Mouse (Mus musculus) myocyte (in vitro differentiated cells): ENCODE data around the gene Stambpl1. TPM values are rescaled to one million over a fixed set of nuclear protein-coding genes. Genes with fewer than 3 reads are reported as not detected.

Experiments
- H3K27me3 ChIP-seq: one replicate; pipeline ENCODE4 v1.6.1; 2011; ENCODE audit not compliant: control insufficient read depth, insufficient read depth, insufficient read length
- H3K36me3 ChIP-seq: one replicate; pipeline ENCODE4 v1.6.1; 2011; ENCODE audit not compliant: control insufficient read depth, insufficient read depth
- H3K4me2 ChIP-seq: one replicate; pipeline ENCODE4 v1.6.1; 2011; ENCODE audit warnings: low read depth, control low read depth
- H3K4me3 ChIP-seq: one replicate; pipeline ENCODE4 v1.5.1; 2011; ENCODE audit warnings: mild to moderate bottlenecking, control low read depth, moderate library complexity
- H3K79me2 ChIP-seq: one replicate; pipeline ENCODE4 v1.6.1; 2011; ENCODE audit not compliant: control insufficient read depth, insufficient read depth
- H3ac ChIP-seq: one replicate; pipeline ENCODE4 v1.6.1; 2011; ENCODE audit not compliant: control insufficient read depth, insufficient read length
- CEBPB ChIP-seq: IDR thresholded peaks from 2 replicates; pipeline ENCODE4 v1.6.1; 2011; ENCODE audit warnings: mild to moderate bottlenecking, moderate library complexity; ENCODE audit not compliant: poor library complexity, insufficient read depth, severe bottlenecking
- E2F4 ChIP-seq: IDR thresholded peaks from one replicate; pipeline ENCODE4 v1.6.1; 2011; ENCODE audit warnings: mild to moderate bottlenecking, control low read depth, moderate library complexity; ENCODE audit not compliant: insufficient read depth
- MAX ChIP-seq: IDR thresholded peaks from one replicate; pipeline ENCODE4 v1.6.1; 2011; ENCODE audit warnings: low read depth, mild to moderate bottlenecking, control low read depth
- MYOD1 ChIP-seq, 3 experiments: IDR thresholded peaks; one replicate each; pipeline ENCODE4 v1.6.1; 2011; ENCODE audit warnings: control low read depth in 2 of 3, low read depth in 2 of 3, mild to moderate bottlenecking in 2 of 3, moderate library complexity in 1 of 3; ENCODE audit not compliant: insufficient read length in 2 of 3, control insufficient read depth in 1 of 3
- MYOG ChIP-seq, 3 experiments: IDR thresholded peaks; one replicate each; pipeline ENCODE4 v1.6.1; 2011; ENCODE audit warnings: control low read depth in 2 of 3, low read depth in 2 of 3, mild to moderate bottlenecking in 2 of 3; ENCODE audit not compliant: insufficient read length in 2 of 3, control insufficient read depth in 1 of 3, insufficient read depth in 1 of 3
- POLR2A ChIP-seq: IDR thresholded peaks from one replicate; pipeline ENCODE4 v1.6.1; 2011; ENCODE audit warnings: low read depth, mild to moderate bottlenecking, control low read depth, moderate library complexity; ENCODE audit not compliant: insufficient read length
- POLR2AphosphoS2 ChIP-seq: IDR thresholded peaks from one replicate; pipeline ENCODE4 v1.6.1; 2011; ENCODE audit warnings: low read depth, control low read depth; ENCODE audit not compliant: insufficient read length
- REST ChIP-seq: IDR thresholded peaks from one replicate; pipeline ENCODE4 v1.6.1; 2011; ENCODE audit warnings: mild to moderate bottlenecking, control low read depth, moderate library complexity; ENCODE audit not compliant: insufficient read depth, insufficient read length
- SRF ChIP-seq: IDR thresholded peaks from one replicate; pipeline ENCODE4 v1.6.1; 2011; ENCODE audit warnings: low read depth; ENCODE audit not compliant: control insufficient read depth, insufficient read length
- TCF12 ChIP-seq: IDR thresholded peaks from one replicate; pipeline ENCODE4 v1.6.1; 2011; ENCODE audit warnings: mild to moderate bottlenecking, control low read depth; ENCODE audit not compliant: poor library complexity, insufficient read depth, severe bottlenecking
- TCF3 ChIP-seq: IDR thresholded peaks from one replicate; pipeline ENCODE4 v1.6.1; 2011; ENCODE audit warnings: low read depth, control low read depth; ENCODE audit not compliant: insufficient read length
- USF1 ChIP-seq: IDR thresholded peaks from one replicate; pipeline ENCODE4 v1.6.1; 2011; ENCODE audit warnings: low read depth, mild to moderate bottlenecking, control low read depth, moderate library complexity
- polyA plus RNA-seq: library from polyadenylated mRNA; unstranded; fragments of >200 nt; fragmentation: generic; extraction: Trizol; gene quantifications from one replicate; pipeline ENCODE4 v1.2.1, GENCODE M21; 2012; ENCODE audit warnings: missing spikeins

The Stambpl1 gene
- polyA plus RNA-seq, 1 experiment = 26.9 TPM

GRCm38 (mm10) chr19:34182490-34182889, 9.5 kb upstream of the Stambpl1 start:
- Histone ChIP-seq H3K27me3 (no peaks in the 10 kb centered on the region), H3K36me3 (no peaks in the 10 kb centered on the region), H3ac (no peak overlapping the region), H3K79me2 (no peaks in the 10 kb centered on the region), H3K4me2 (no peak overlapping the region), H3K4me3 (no peak overlapping the region)
- no peak for TF ChIP-seq USF1
- no peak for TF ChIP-seq POLR2A
- no peak for TF ChIP-seq TCF12
- TF ChIP-seq MYOD1 (IDR thresholded peaks at IDR 0.05; ENCODE audit: control insufficient read depth in 1 of 3, insufficient read length in 2 of 3, low read depth in 2 of 3) = no peak
- TF ChIP-seq MAX = no peak
- no peak for TF ChIP-seq CEBPB
- no peak for TF ChIP-seq POLR2AphosphoS2
- TF ChIP-seq REST = no peak
- TF ChIP-seq E2F4 = no peak
- TF ChIP-seq MYOG (IDR thresholded peaks at IDR 0.05; ENCODE audit: control insufficient read depth in 1 of 3, insufficient read depth in 1 of 3, insufficient read length in 2 of 3, low read depth in 2 of 3) = no peak
- no peak for TF ChIP-seq SRF
- TF ChIP-seq TCF3 = no peak

- H3K36me3 ChIP-seq = no peaks in the 10 kb centered on the region
- no peak overlapping the region for H3K4me3 ChIP-seq
- H3K4me2 ChIP-seq = no peak overlapping the region
- TF ChIP-seq MYOD1 (IDR thresholded peaks at IDR 0.05; ENCODE audit: control insufficient read depth in 1 of 3, insufficient read length in 2 of 3, low read depth in 2 of 3) (no peak), USF1 (no peak), TCF3 (no peak), E2F4 (no peak), CEBPB (no peak), REST (no peak), TCF12 (no peak), POLR2A (no peak), MAX (no peak), SRF (no peak), POLR2AphosphoS2 (no peak), MYOG (IDR thresholded peaks at IDR 0.05; ENCODE audit: control insufficient read depth in 1 of 3, insufficient read depth in 1 of 3, insufficient read length in 2 of 3, low read depth in 2 of 3) (no peak)
- no peak overlapping the region for H3ac ChIP-seq
- no peaks in the 10 kb centered on the region for H3K79me2 ChIP-seq
- H3K27me3 ChIP-seq = no peaks in the 10 kb centered on the region
These were observed 5.2 kb upstream of the Stambpl1 start for GRCm38 (mm10) chr19:34186845-34187244.

- TF ChIP-seq TCF3 (no peak), MYOD1 (IDR thresholded peaks at IDR 0.05; ENCODE audit: control insufficient read depth in 1 of 3, insufficient read length in 2 of 3, low read depth in 2 of 3) (no peak), USF1 (no peak), POLR2A (no peak), MAX (no peak), REST (no peak), TCF12 (no peak), E2F4 (no peak), MYOG (IDR thresholded peaks at IDR 0.05; ENCODE audit: control insufficient read depth in 1 of 3, insufficient read depth in 1 of 3, insufficient read length in 2 of 3, low read depth in 2 of 3) (no peak), CEBPB (no peak), POLR2AphosphoS2 (no peak)
- Histone ChIP-seq H3K36me3 (no peaks in the 10 kb centered on the region), H3K79me2 (peaks cover 40% of the 10 kb centered on the region), H3K27me3 (no peaks in the 10 kb centered on the region), H3K4me3 (peak overlapping the region; percentile 94), H3K4me2 (peak overlapping the region; percentile 97), H3ac (no peak overlapping the region)
These were observed 403 bp upstream of the Stambpl1 start for GRCm38 (mm10) chr19:34191645-34192007.

GRCm38 (mm10) chr19:34193149-34193548, 1.1 kb downstream of the Stambpl1 start:
- no peak for TF ChIP-seq POLR2AphosphoS2
- TF ChIP-seq MYOD1 (IDR thresholded peaks at IDR 0.05; ENCODE audit: control insufficient read depth in 1 of 3, insufficient read length in 2 of 3, low read depth in 2 of 3) = no peak
- TF ChIP-seq MYOG (IDR thresholded peaks at IDR 0.05; ENCODE audit: control insufficient read depth in 1 of 3, insufficient read depth in 1 of 3, insufficient read length in 2 of 3, low read depth in 2 of 3) = no peak
- no peak for TF ChIP-seq MAX
- TF ChIP-seq REST = no peak
- TF ChIP-seq POLR2A = no peak
- TF ChIP-seq USF1 = no peak
- no peak for TF ChIP-seq TCF3
- no peak for TF ChIP-seq E2F4
- TF ChIP-seq SRF = no peak
- TF ChIP-seq CEBPB = no peak
- no peak for TF ChIP-seq TCF12
- peak overlapping the region; percentile 94 for H3K4me3 ChIP-seq

More at GRCm38 (mm10) chr19:34193149-34193548, 1.1 kb downstream of the Stambpl1 start:
- peaks cover 55% of the 10 kb centered on the region for H3K79me2 ChIP-seq
- no peaks in the 10 kb centered on the region for H3K27me3 ChIP-seq
- peak overlapping the region; percentile 8 for H3ac ChIP-seq
- no peaks in the 10 kb centered on the region for H3K36me3 ChIP-seq
- H3K4me2 ChIP-seq = peak overlapping the region; percentile 97
